Mouse (Mus musculus) brain, embryonic 14.5 days (tissue): Measurements from ENCODE around the gene Rnf166. TPM values are rescaled to one million over a fixed set of nuclear protein-coding genes. Genes with fewer than 3 reads are reported as not detected.

Experiments used
- DNase-seq: peaks from one replicate; pipeline ENCODE4 v3.0.0-alpha.2; 2011; ENCODE audit warnings: low read depth
- CTCF ChIP-seq: fragments of 200-500 bp; IDR thresholded peaks from 2 replicates; pipeline ENCODE4 v1.5.1; 2012; ENCODE audit warnings: inconsistent platforms, mild to moderate bottlenecking, moderate library complexity, borderline replicate concordance; ENCODE audit not compliant: insufficient read depth, insufficient read length; ENCODE audit errors: extremely low read depth
- POLR2A ChIP-seq: fragments of 200-500 bp; IDR thresholded peaks from 2 replicates; pipeline ENCODE4 v1.6.1; 2012; ENCODE audit warnings: mild to moderate bottlenecking, inconsistent platforms, borderline replicate concordance; ENCODE audit not compliant: poor library complexity, insufficient read depth, insufficient read length, severe bottlenecking; ENCODE audit errors: extremely low read depth
- polyA plus RNA-seq: library from polyadenylated mRNA; depleted of rRNA; stranded (reverse); fragments of >200 nt; gene quantifications from 2 replicates; pipeline ENCODE4 v1.2.3, GENCODE M21; 2012

Gene Rnf166
- polyA plus RNA-seq, 1 experiment: 59.5 TPM

- peak; percentile 86 for DNase-seq
- TF ChIP-seq POLR2A (no peak), CTCF (peak; percentile 88)
These were observed 25.0 kb upstream of the Rnf166 start for GRCm38 (mm10) chr8:122500856-122501255.

GRCm38 (mm10) chr8:122497912-122498311 is 22.0 kb upstream of the Rnf166 start:
- peak; percentile 50; the same call in 1 of the 2 replicates for TF ChIP-seq CTCF
- no peak for TF ChIP-seq POLR2A
- no peak for DNase-seq

GRCm38 (mm10) chr8:122497016-122497734 is 21.3 kb upstream of the Rnf166 start:
- no peak for DNase-seq
- TF ChIP-seq POLR2A (no peak), CTCF (no peak)

GRCm38 (mm10) chr8:122488387-122488786 is 12.5 kb upstream of the Rnf166 start:
- no peak for TF ChIP-seq CTCF
- no peak for TF ChIP-seq POLR2A
- DNase-seq: peak; percentile 22

GRCm38 (mm10) chr8:122484831-122485230 is 9.0 kb upstream of the Rnf166 start:
- TF ChIP-seq CTCF (no peak), POLR2A (no peak)

GRCm38 (mm10) chr8:122483877-122484276 is 8.0 kb upstream of the Rnf166 start:
- TF ChIP-seq CTCF: no peak
- TF ChIP-seq POLR2A: no peak
- DNase-seq: no peak

More at GRCm38 (mm10) chr8:122484831-122485230, 9.0 kb upstream of the Rnf166 start:
- no peak for DNase-seq

- DNase-seq: no peak
- TF ChIP-seq POLR2A (no peak), CTCF (no peak)
These were observed 6.6 kb upstream of the Rnf166 start for GRCm38 (mm10) chr8:122482448-122482847.

GRCm38 (mm10) chr8:122474951-122475560 is 808 bp downstream of the Rnf166 start:
- TF ChIP-seq CTCF (no peak), POLR2A (no peak)
- DNase-seq: peak; percentile 22

GRCm38 (mm10) chr8:122473911-122474421 is 1.9 kb downstream of the Rnf166 start:
- DNase-seq: no peak
- TF ChIP-seq CTCF: no peak

- no peak for TF ChIP-seq CTCF
- no peak for TF ChIP-seq POLR2A
- DNase-seq: no peak
These were observed 5.2 kb downstream of the Rnf166 start for GRCm38 (mm10) chr8:122470691-122471090.

GRCm38 (mm10) chr8:122469965-122470364 is 5.9 kb downstream of the Rnf166 start:
- TF ChIP-seq POLR2A (no peak), CTCF (no peak)
- DNase-seq: no peak

- no peak for DNase-seq
- TF ChIP-seq CTCF (no peak), POLR2A (no peak)
These were observed 6.5 kb downstream of the Rnf166 start for GRCm38 (mm10) chr8:122469407-122469806.
